Mouse (Mus musculus) hindbrain, embryonic 10.5 days (tissue): ENCODE measurements around the gene Gm28053. TPM values are rescaled to one million over a fixed set of nuclear protein-coding genes. Genes with fewer than 3 reads are reported as not detected.

Source experiments
- DNase-seq: peaks from one replicate; pipeline ENCODE4 v3.0.0-alpha.2; 2017; ENCODE audit warnings: low spot score
- H3K27ac ChIP-seq: fragments of 300-500 bp; sonication (generic); 2 replicates; pipeline ENCODE4 v1.5.1; 2016; ENCODE audit warnings: mild to moderate bottlenecking, moderate library complexity
- H3K27me3 ChIP-seq: fragments of 300-500 bp; sonication (generic); 2 replicates; pipeline ENCODE4 v1.6.1; 2016; ENCODE audit warnings: mild to moderate bottlenecking; ENCODE audit not compliant: poor library complexity, insufficient read depth, severe bottlenecking
- H3K36me3 ChIP-seq: fragments of 300-500 bp; sonication (generic); 2 replicates; pipeline ENCODE4 v1.6.1; 2016; ENCODE audit warnings: mild to moderate bottlenecking, moderate library complexity
- H3K4me1 ChIP-seq: fragments of 300-500 bp; sonication (generic); replicated peaks from 2 replicates; pipeline ENCODE4 v1.6.1; 2016; ENCODE audit warnings: mild to moderate bottlenecking
- H3K4me3 ChIP-seq: fragments of 300-500 bp; sonication (generic); 2 replicates; pipeline ENCODE4 v1.5.1; 2016; ENCODE audit warnings: mild to moderate bottlenecking, moderate library complexity
- H3K9me3 ChIP-seq: fragments of 300-500 bp; sonication (generic); 2 replicates; pipeline ENCODE4 v1.6.1; 2016; ENCODE audit warnings: mild to moderate bottlenecking, moderate library complexity
- WGBS: fragments of 180-500 bp; shearing (Covaris S2); methylation state at CpG from one replicate; pipeline ENCODE4 v1.1.7; 2016; 5-methylcytosine and 5-hydroxymethylcytosine counted together
- polyA plus RNA-seq: library from polyadenylated mRNA; unstranded; fragments of >200 nt; fragmentation: Nextera tagmentation; extraction: Ambion mirVana; gene quantifications from 2 replicates; pipeline ENCODE4 v1.2.1, GENCODE M21; 2016

Gene Gm28053
- not detected in 2 replicates for polyA plus RNA-seq

DNA sequence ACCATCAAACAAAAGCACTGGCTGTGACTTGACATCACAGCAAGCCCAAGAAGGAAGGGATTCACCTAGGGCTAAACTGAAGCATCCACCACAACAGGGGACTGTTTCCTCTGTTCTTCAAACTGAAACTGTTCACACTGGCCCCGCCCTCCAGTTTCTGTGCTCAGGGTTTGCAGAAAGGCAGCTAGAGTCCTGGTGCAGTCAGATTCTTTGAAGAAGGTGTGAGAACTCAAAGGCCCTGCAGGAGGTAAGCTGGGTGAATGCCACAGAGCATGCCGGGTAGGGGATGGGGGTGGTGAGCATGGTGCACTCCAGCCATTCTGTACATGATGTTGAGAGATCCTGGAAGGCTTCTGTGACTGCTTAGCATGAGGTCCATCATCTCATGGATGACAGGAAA is at the start of gene Gm28053, which contains the start of gene Gimap7:
TSS of gene Gm28053 (plus strand) at position 153 of the 400 bp plus-strand sequence.
TSS of gene Gimap7 (plus strand) at position 167 of the 400 bp plus-strand sequence.
- H3K27ac ChIP-seq: no peak within 1 kb of the TSS
- no peaks in the 10 kb centered on the region for H3K36me3 ChIP-seq
- DNase-seq: no peak
- 54% methylated on average over 2 of the region's 2 CpGs for WGBS
- H3K27me3 ChIP-seq: no peaks in the 10 kb centered on the region
- H3K9me3 ChIP-seq: no peaks in the 10 kb centered on the region
- no peak within 1 kb of the TSS for H3K4me3 ChIP-seq
- no peaks in the 10 kb centered on the region; the same call in 1 of the 2 replicates for H3K4me1 ChIP-seq

DNA sequence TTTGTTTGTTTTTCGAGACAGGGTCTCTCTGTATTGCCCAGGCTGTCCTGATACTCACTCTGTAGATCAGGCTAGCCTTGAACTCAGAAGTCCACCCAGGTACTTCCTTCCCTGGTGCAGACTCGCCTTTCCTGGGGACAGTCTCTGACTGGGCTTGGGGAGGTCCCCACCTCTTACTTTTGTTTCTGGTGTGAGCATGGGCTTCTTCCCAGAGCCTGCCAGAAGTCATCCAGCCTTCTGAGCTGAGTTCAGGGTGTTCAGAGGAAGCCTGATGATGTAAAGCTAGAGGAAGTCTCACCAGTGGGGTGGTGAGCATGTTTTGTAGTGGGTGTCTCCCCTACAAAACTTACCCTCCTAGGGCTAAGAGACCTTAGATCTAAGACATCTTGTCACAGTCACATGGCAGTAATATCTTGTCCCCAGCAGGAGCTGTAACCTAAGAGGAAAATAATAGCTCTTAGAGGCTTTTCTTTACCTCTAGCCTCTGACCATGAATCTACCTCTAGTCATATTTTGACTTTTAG is 48.9 kb upstream of the Gm28053 start:
- no peak for DNase-seq

DNA sequence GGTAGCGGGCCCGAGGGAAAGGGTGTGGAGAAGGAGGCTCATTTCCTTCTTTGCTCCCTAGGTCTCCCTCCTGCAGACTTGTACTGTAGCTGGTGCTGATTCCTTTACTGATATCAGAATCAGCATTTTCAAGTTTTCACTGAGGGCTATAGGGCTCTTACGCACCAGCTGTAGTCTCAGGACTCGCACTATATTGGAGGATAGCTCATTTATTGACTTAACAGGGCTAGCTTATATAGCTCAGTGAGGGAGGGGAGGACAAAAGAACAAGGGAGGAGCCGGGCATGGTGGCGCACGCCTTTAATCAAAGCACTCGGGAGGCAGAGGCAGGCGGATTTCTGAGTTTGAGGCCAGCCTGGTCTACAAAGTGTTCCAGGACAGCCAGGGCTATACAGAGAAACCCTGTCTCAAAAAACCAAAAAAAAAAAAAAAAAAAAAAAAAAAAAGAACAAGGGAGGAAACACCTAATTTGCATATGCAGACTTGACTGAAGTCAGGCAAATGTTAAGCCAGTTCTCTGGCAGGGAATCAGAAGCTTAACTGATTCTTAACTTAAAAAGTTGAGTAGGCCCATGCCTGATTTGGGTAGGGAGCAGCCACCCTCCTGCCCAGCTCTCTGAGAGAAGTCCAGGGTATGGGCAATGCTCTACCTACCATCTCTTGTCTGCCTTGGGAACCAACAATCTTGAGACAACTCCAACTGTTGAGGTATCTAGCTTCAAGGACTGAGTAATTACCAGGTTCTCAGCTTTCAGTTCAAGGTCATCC is 43.9 kb upstream of the Gm28053 start:
- 96% methylated on average over 9 of the region's 9 CpGs for WGBS
- DNase-seq: no peak
- no peaks in the 10 kb centered on the region for H3K27me3 ChIP-seq
- H3K27ac ChIP-seq: no peak overlapping the region
- no peaks in the 10 kb centered on the region for H3K36me3 ChIP-seq
- peaks cover 12% of the 10 kb centered on the region for H3K4me1 ChIP-seq
- H3K9me3 ChIP-seq: no peaks in the 10 kb centered on the region
- H3K4me3 ChIP-seq: no peak overlapping the region

More for the DNA sequence above, 48.9 kb upstream of the Gm28053 start:
- no peaks in the 10 kb centered on the region for H3K4me1 ChIP-seq
- no peak overlapping the region for H3K4me3 ChIP-seq
- H3K36me3 ChIP-seq: no peaks in the 10 kb centered on the region
- H3K27me3 ChIP-seq: no peaks in the 10 kb centered on the region
- no peak overlapping the region for H3K27ac ChIP-seq
- H3K9me3 ChIP-seq: no peaks in the 10 kb centered on the region
- 65% methylated on average over 2 of the region's 2 CpGs for WGBS

DNA sequence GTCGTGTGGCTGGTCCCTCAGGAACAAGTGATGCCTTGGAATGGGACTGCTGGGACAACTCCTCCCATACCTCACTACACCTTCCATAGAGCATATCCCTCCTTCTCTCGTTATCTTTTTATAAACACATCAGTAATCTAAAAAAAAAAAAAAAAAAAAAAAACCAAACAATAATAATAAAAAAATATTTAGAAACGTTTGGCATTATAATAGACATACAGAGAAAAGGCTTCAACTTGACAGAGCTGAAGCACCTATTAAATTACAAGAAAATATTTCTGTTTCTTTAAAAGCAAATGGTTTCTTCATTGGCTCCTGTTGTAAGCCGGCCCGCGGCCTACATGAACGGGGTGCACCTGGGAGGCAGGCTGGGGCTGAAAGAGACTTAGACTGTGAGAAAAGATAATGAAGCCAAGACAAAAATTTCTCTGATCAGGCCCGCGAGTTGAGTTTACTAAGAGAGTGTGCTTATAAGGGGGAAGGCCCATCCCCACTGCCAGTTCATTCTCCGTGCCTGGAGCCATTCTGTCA is 42.9 kb upstream of the Gm28053 start:
- Histone ChIP-seq H3K4me3 (peak overlapping the region; percentile 37), H3K4me1 (peaks cover 12% of the 10 kb centered on the region), H3K27me3 (no peaks in the 10 kb centered on the region), H3K36me3 (no peaks in the 10 kb centered on the region), H3K9me3 (no peaks in the 10 kb centered on the region), H3K27ac (peak overlapping the region; percentile 74)
- WGBS: 44% methylated on average over 10 of the region's 10 CpGs
- DNase-seq: no peak

DNA sequence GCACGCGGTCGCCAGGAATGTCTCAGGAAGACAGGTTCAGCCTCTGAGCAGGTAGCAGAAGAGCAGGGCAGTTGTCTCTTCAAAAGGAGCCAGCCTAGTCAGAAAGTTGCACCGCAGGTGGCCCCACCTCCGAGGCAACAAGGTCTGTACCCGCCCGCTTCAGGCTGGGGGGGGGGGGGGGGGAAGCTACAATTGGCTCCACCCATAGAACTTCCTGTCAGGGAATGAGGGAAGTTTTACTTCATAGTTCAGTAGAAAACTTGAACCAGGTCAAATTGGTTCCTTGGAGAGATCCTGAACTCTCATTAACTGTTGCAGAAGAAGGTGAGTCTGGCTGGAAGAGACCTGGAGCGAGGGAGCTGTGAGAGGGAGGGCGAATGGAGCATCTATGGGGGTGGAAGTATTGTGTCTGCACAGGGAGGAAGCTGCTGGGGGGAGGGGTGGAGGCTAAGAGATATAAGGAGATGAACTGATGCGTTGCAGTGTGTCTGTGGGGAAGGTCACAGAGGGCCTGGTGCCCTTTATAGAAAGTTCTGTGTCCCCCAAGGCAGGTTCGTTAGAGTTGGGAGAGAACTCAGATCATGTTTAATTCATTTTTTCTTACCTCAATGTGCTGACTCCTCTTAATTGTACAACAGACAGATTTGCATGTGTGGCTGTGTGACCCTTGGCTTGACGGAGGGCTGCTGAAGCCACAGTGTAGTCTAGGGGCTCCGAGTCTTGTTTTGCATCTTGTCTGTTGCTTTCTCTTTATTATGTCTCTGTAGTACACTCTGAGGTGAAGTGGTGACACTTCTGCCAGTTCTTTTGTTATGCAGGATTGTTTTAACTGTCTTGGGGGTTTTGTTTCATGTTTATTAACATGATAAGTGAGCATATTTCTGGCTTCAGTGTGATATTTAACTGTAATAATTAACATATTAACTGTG is 42.2 kb upstream of the Gm28053 start, which contains the start of gene Gimap9:
TSS of gene Gimap9 (plus strand) at position 199 of the 929 bp plus-strand sequence.
- Histone ChIP-seq H3K27ac (peak within 1 kb of the TSS; percentile 74), H3K9me3 (no peaks in the 10 kb centered on the region), H3K4me3 (peak within 1 kb of the TSS; percentile 37), H3K27me3 (no peaks in the 10 kb centered on the region), H3K4me1 (peaks cover 12% of the 10 kb centered on the region), H3K36me3 (no peaks in the 10 kb centered on the region)
- 16% methylated on average over 13 of the region's 13 CpGs for WGBS
- peak; percentile 35 for DNase-seq

DNA sequence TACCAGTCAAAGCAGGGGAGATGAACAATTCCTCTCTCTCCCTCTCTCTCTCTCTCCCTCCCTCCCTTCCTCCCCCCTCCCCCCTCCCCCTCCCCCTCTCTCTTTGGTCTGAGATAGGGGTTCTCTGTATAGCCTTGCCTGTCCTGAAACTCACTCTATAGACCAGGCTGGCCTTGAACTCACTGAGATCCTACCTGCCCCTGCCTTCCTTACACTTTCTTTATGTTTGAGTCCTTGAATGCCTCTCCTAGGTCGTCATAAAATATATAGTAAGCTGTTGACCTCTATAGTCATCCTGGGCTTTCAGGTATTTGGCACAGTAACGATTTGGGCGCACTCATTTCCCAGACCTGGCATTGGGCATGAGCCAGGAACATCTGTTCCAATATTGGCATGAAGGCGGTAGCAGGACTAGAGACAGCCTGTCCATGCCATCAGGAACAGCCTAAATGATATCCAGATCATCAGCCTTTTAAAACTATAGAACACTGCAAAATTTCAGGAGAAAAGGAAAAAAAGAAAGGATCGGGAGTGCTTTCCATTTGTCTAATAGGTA is 41.5 kb upstream of the Gm28053 start:
- DNase-seq: no peak

DNA sequence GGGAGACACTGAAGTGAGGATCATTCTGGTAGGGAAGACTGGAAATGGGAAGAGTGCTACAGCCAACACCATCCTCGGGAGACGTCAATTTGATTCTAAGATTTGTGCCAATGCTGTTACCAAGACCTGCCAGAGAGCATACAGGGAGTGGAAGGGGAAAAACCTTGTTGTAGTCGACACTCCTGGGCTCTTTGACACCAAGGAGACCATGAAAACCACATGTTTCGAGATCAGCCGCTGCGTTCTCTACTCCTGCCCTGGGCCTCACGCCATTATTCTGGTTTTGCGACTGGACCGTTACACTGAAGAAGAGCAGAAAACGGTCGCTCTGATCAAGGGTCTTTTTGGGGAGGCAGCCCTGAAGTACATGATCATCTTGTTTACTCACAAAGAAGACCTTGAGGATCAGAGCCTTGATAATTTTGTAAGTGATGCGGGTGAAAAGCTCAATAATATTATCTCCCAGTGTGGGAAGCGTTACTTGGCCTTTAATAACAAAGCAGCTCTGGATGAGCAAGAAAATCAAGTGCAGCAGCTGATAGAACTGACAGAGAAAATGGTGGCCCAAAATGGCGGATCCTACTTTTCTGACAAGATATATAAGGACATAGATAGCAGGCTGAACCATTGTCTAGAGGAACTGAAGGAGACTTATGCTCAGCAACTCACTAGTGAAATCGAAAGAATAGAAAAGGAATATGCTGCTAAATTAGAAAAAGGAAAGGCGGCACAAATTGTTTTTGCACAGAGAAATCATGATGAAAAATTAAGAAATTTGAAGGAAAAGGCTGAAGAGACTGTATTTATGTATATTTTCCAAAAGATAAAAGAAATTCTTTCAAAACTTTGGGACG is 40.7 kb upstream of the Gm28053 start:
- H3K9me3 ChIP-seq: no peaks in the 10 kb centered on the region
- DNase-seq: no peak
- no peak overlapping the region for H3K4me3 ChIP-seq
- H3K4me1 ChIP-seq: peaks cover 12% of the 10 kb centered on the region
- no peaks in the 10 kb centered on the region for H3K27me3 ChIP-seq
- 93% methylated on average over 17 of the region's 17 CpGs for WGBS
- H3K36me3 ChIP-seq: no peaks in the 10 kb centered on the region
- H3K27ac ChIP-seq: no peak overlapping the region

More for the DNA sequence above, 41.5 kb upstream of the Gm28053 start:
- Histone ChIP-seq H3K36me3 (no peaks in the 10 kb centered on the region), H3K4me1 (peaks cover 12% of the 10 kb centered on the region), H3K9me3 (no peaks in the 10 kb centered on the region), H3K4me3 (no peak overlapping the region), H3K27ac (0 out of 2 replicates have a peak overlapping the region, but pooled peaks have one; percentile 74), H3K27me3 (no peaks in the 10 kb centered on the region)
- WGBS: 84% methylated on average over 5 of the region's 5 CpGs

DNA sequence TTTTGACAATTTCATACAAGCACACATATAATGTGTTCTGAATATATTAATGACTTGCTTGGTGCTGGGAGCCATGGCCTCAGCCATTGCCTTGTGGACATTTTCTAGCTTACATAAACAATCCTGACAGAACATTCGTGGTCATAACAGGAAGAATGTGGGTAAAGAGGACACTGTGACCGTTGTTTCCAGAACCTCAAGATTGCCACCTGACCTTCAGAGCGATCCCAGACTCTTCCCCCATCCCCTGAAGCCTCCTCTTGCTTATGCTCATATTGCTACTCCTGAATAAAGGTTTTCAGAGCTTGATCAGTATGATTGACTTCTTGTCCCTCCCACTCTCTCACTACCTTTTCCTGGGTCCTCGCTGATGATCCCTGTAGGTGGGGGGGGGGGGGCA is 40.0 kb upstream of the Gm28053 start:
- no peaks in the 10 kb centered on the region for H3K27me3 ChIP-seq
- H3K4me1 ChIP-seq: peaks cover 12% of the 10 kb centered on the region
- no peaks in the 10 kb centered on the region for H3K9me3 ChIP-seq
- 77% methylated on average over 4 of the region's 4 CpGs for WGBS
- no peaks in the 10 kb centered on the region for H3K36me3 ChIP-seq
- no peak for DNase-seq
- no peak overlapping the region for H3K4me3 ChIP-seq
- H3K27ac ChIP-seq: no peak overlapping the region

DNA sequence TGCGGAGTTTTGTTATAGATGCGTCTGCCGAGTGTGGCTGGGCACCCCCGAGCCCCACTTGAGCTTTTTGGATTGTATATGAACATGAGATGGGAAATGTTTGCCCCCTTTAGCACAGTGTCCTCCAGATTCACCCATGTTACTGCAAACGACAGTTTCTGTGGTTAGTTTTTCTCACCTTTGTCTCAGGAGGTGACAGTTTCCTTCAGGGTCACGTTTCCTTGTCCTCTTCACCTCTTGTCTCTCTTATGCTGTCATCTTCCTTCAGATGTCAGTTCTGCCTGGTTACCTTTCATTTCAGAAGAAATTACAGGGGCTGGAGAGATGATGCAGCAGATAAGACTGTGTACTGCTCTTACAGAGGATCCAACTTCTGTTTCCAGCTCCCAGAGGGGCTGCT is 38.7 kb upstream of the Gm28053 start:
- Histone ChIP-seq H3K27me3 (no peaks in the 10 kb centered on the region), H3K9me3 (no peaks in the 10 kb centered on the region), H3K27ac (no peak overlapping the region), H3K4me3 (no peak overlapping the region), H3K4me1 (peaks cover 12% of the 10 kb centered on the region), H3K36me3 (no peaks in the 10 kb centered on the region)
- DNase-seq: no peak
- 86% methylated on average over 6 of the region's 6 CpGs for WGBS

DNA sequence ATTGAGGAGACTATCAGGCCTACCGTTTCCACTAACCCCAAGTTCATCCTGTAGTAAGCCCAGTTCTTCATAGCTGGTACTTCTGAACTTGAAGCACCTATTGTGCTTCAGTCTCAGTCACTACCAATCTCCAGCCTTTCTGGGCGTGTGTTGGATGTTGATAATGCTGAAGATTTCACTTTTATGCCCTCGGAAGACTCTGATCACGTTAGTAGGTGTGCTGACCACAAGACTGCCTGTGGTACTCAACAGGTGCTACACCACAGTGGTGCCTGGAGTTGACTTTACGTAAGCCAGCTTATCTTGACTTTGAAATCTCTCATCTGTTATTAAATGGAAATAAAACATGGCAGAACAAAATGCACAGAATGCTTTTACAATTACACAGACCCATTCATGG is 38.0 kb upstream of the Gm28053 start:
- 83% methylated on average over 5 of the region's 5 CpGs for WGBS
- Histone ChIP-seq H3K27me3 (no peaks in the 10 kb centered on the region), H3K27ac (no peak overlapping the region), H3K9me3 (no peaks in the 10 kb centered on the region), H3K4me3 (no peak overlapping the region), H3K4me1 (peaks cover 12% of the 10 kb centered on the region), H3K36me3 (no peaks in the 10 kb centered on the region)
- DNase-seq: no peak

DNA sequence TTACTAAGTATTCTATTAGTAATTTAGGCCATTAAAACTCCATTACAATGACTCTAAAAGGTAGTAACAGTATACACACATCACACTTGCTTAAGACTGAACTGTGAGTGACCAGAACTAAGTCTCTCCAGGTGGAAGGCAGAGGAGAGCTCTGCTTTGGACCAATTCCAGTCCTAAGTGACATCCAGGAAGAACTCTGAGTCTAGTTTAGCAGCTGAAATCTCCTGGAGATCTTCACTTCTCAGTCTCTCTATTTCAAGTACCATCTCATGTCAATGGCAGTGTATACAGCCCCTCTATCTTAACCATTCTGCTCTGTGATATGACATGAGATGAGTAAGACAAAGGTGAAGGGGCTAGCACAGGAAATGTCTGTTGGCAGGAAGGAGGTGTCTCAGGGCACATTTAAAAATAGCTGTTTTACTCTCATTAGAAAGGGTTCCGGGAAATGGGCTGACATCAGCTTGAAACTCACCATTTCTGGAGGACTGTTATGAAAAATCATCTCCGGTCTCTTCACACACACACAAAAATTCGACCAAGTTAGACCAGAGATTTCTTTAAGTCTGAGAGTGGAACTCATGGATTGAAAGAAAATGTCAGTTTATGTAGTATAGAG is 36.8 kb upstream of the Gm28053 start:
- WGBS: 84% methylated on average over 3 of the region's 3 CpGs
- H3K27ac ChIP-seq: no peak overlapping the region
- no peaks in the 10 kb centered on the region for H3K36me3 ChIP-seq
- no peaks in the 10 kb centered on the region for H3K27me3 ChIP-seq
- peaks cover under 1% of the 10 kb centered on the region; the same call in 1 of the 2 replicates for H3K4me1 ChIP-seq
- no peak for DNase-seq
- H3K4me3 ChIP-seq: no peak overlapping the region
- no peaks in the 10 kb centered on the region for H3K9me3 ChIP-seq
